8 mouse cellular contexts compared by ENCODE assay signal in genomic region chr10:44702108-44702507, GRCm38 (mm10).
DNase-seq lines count a peak whose midpoint lies in the region; ATAC-seq and TF ChIP-seq lines count a peak whose summit lies in the region.

No protein-coding gene starts in this region.

- no peaks in the 10 kb centered on the region for H3K36me3 ChIP-seq in liver, postnatal 0 days (replicated peaks; ENCODE audit: insufficient read depth, low read length)
- H3K36me3 ChIP-seq in forebrain, embryonic 10.5 days (replicated peaks) = no peaks in the 10 kb centered on the region
- H3K36me3 ChIP-seq in forebrain, embryonic 12.5 days (replicated peaks) = no peaks in the 10 kb centered on the region

- H3K9me3 ChIP-seq in liver, postnatal 0 days (ENCODE audit: low read length) = no peaks in the 10 kb centered on the region
- no peaks in the 10 kb centered on the region for H3K9me3 ChIP-seq in forebrain, embryonic 10.5 days
- H3K9me3 ChIP-seq in forebrain, embryonic 12.5 days = no peaks in the 10 kb centered on the region

- H3K9ac ChIP-seq in liver, postnatal 0 days (replicated peaks) = no peak overlapping the region
- no peak overlapping the region for H3K9ac ChIP-seq in forebrain, embryonic 12.5 days

- peak overlapping the region; percentile 50 for H3K27ac ChIP-seq in liver, postnatal 0 days (ENCODE audit: low read depth)
- H3K27ac ChIP-seq in forebrain, embryonic 10.5 days = no peak overlapping the region
- no peak overlapping the region for H3K27ac ChIP-seq in forebrain, embryonic 12.5 days

- intact Hi-C loops in gastrocnemius, postnatal 36 days (cut with DNase I) = no loop called here

- peak; percentile 95 for ATAC-seq in granulocyte monocyte progenitor cell, adult 5-6 weeks (replicated peaks; ENCODE audit: poor library complexity, severe bottlenecking)
- ATAC-seq in liver, postnatal 0 days = peak; percentile 91
- no peak for ATAC-seq in forebrain, embryonic 12.5 days (ENCODE audit: low FRiP score)

- no peaks in the 10 kb centered on the region for H3K27me3 ChIP-seq in liver, postnatal 0 days (ENCODE audit: insufficient read depth, low read length)
- H3K27me3 ChIP-seq in forebrain, embryonic 10.5 days (ENCODE audit: poor library complexity, severe bottlenecking) = no peaks in the 10 kb centered on the region
- no peaks in the 10 kb centered on the region for H3K27me3 ChIP-seq in forebrain, embryonic 12.5 days

- peak; percentile 25 for DNase-seq in gastrocnemius, adult 18-20 months (ENCODE audit: low spot score)
- DNase-seq in gastrocnemius, postnatal 36 days = no peak
- DNase-seq in 3134 (ENCODE audit: extremely low read depth, insufficient read length, low spot score) (peak; percentile 12), MN1 (ENCODE audit: low spot score) (no peak)
- peak; percentile 64 for DNase-seq in liver, postnatal 0 days
- no peak for DNase-seq in forebrain, embryonic 10.5 days (ENCODE audit: extremely low spot score, low spot score)

- no peak overlapping the region for H3K4me3 ChIP-seq in liver, postnatal 0 days (ENCODE audit: low read depth, low read length)
- H3K4me3 ChIP-seq in forebrain, embryonic 10.5 days = no peak overlapping the region
- H3K4me3 ChIP-seq in forebrain, embryonic 12.5 days (replicated peaks) = no peak overlapping the region

- H3K4me2 ChIP-seq in liver, postnatal 0 days (ENCODE audit: low read depth, low read length) = no peak overlapping the region
- no peak overlapping the region for H3K4me2 ChIP-seq in forebrain, embryonic 12.5 days

- peaks cover 21% of the 10 kb centered on the region for H3K4me1 ChIP-seq in liver, postnatal 0 days (ENCODE audit: insufficient read depth)
- 0 out of 2 replicates have a peak, but pooled peaks cover 1% of the 10 kb centered on the region for H3K4me1 ChIP-seq in forebrain, embryonic 10.5 days
- no peaks in the 10 kb centered on the region for H3K4me1 ChIP-seq in forebrain, embryonic 12.5 days

- 36% methylated on average over 5 of the region's 5 CpGs for WGBS in liver, postnatal 0 days (ENCODE audit: insufficient replicate concordance)
- WGBS in forebrain, embryonic 10.5 days = 83% methylated on average over 5 of the region's 5 CpGs
- 83% methylated on average over 5 of the region's 5 CpGs for WGBS in forebrain, embryonic 12.5 days

- TF ChIP-seq EP300 in liver, postnatal 0 days (IDR thresholded peaks at IDR 0.05; ENCODE audit: low read depth) = peak; percentile 78

- peak; percentile 27 for TF ChIP-seq CTCF in liver, postnatal 0 days (IDR thresholded peaks at IDR 0.05; ENCODE audit: low read depth)

Comparison
In these comparisons a context has a peak if more than half of its experiments do, and no peak if none do; other contexts are left out.
1. DNase-seq: peak in gastrocnemius, adult 18-20 months (single experiment), 3134 (single experiment) and liver, postnatal 0 days (single experiment); none in gastrocnemius, postnatal 36 days (0 of 2), forebrain, embryonic 10.5 days (single experiment) and MN1 (single experiment).